Mouse (Mus musculus) heart, embryonic 16.5 days (tissue): ENCODE results near the gene Scarf1. TPM values are rescaled to one million over a fixed set of nuclear protein-coding genes. Genes with fewer than 3 reads are reported as not detected.
A peak's percentile ranks its signal among the peaks of the same experiment; 100 is the strongest.

Experiments used
- ATAC-seq: fragments of 200-750 bp; cut with Nextera tagmentation; replicated peaks from 2 replicates; pipeline ENCODE4 v1.8.0; 2017; ENCODE audit warnings: moderate number of reproducible peaks; ENCODE audit not compliant: insufficient read depth, low FRiP score; ENCODE audit errors: extremely low read depth
- H3K27ac ChIP-seq: fragments of 300-500 bp; sonication (generic); 2 replicates; pipeline ENCODE4 v1.5.1; 2014; ENCODE audit warnings: mild to moderate bottlenecking, low read length, control low read depth, moderate library complexity
- H3K27me3 ChIP-seq: fragments of 300-500 bp; sonication (generic); 2 replicates; pipeline ENCODE4 v1.6.1; 2014; ENCODE audit warnings: low read length, mixed read lengths; ENCODE audit not compliant: control insufficient read depth, insufficient read depth
- H3K36me3 ChIP-seq: fragments of 300-500 bp; sonication (generic); 2 replicates; pipeline ENCODE4 v1.6.1; 2014; ENCODE audit not compliant: control insufficient read depth, insufficient read depth
- H3K4me1 ChIP-seq: fragments of 300-500 bp; sonication (generic); 2 replicates; pipeline ENCODE4 v1.6.1; 2014; ENCODE audit warnings: low read length, mixed read lengths; ENCODE audit not compliant: control insufficient read depth, insufficient read depth
- H3K4me2 ChIP-seq: fragments of 300-500 bp; sonication (generic); 2 replicates; pipeline ENCODE4 v1.6.1; 2014; ENCODE audit warnings: low read depth, mild to moderate bottlenecking, control low read depth, low read length
- H3K4me3 ChIP-seq: fragments of 300-500 bp; sonication (generic); 2 replicates; pipeline ENCODE4 v1.5.1; 2014; ENCODE audit warnings: mild to moderate bottlenecking, control low read depth, low read length
- H3K9ac ChIP-seq: fragments of 300-500 bp; sonication (generic); 2 replicates; pipeline ENCODE4 v1.6.1; 2014; ENCODE audit warnings: low read length, control low read depth
- H3K9me3 ChIP-seq: fragments of 300-500 bp; sonication (generic); replicated peaks from 2 replicates; pipeline ENCODE4 v1.6.1; 2016; ENCODE audit warnings: low read length; ENCODE audit not compliant: control insufficient read depth
- WGBS: fragments of 180-500 bp; shearing (Covaris S2); extraction: QIAGEN DNeasy Blood & Tissue Kit; methylation state at CpG from one replicate; pipeline ENCODE4 v1.1.7; 2014; 5-methylcytosine and 5-hydroxymethylcytosine counted together
- polyA plus RNA-seq: library from polyadenylated mRNA; unstranded; fragments of >200 nt; fragmentation: Nextera tagmentation; extraction: Ambion mirVana; gene quantifications from 2 replicates; pipeline ENCODE4 v1.2.1, GENCODE M21; 2015

Scarf1 gene
- polyA plus RNA-seq, 1 experiment from 2014 or later: 11.0 TPM

- H3K27me3 ChIP-seq: no peaks in the 10 kb centered on the region
- 94% methylated on average over 4 of the region's 4 CpGs for WGBS
- H3K4me3 ChIP-seq: no peak overlapping the region
- H3K9ac ChIP-seq: no peak overlapping the region
- no peak overlapping the region for H3K27ac ChIP-seq
- H3K4me2 ChIP-seq: no peak overlapping the region
- peaks cover 13% of the 10 kb centered on the region for H3K4me1 ChIP-seq
- ATAC-seq: no peak
- H3K36me3 ChIP-seq: peaks cover 49% of the 10 kb centered on the region
- no peaks in the 10 kb centered on the region for H3K9me3 ChIP-seq
These were observed 5.2 kb upstream of the Scarf1 start for GRCm38 (mm10) chr11:75508162-75508561.

DNA sequence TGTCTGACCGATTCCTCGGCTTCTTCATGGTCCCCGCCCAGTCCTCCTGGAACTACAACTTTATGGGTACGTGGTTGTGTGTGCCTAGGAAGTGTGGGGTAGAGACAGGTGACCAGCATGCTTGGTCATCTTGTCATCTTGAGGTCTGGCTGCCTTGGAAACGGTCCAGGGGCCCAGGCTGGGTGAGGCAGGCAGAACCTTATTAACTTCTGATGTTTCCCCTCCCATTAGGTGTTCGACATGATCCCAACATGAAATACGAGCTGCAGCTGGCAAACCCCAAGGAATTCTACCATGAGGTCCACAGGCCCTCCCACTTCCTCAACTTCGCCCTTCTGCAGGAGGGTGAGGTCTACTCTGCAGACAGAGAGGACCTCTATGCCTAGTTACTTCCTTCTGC lies 4.4 kb upstream of the Scarf1 start:
- no peaks in the 10 kb centered on the region for H3K27me3 ChIP-seq
- H3K4me3 ChIP-seq: no peak overlapping the region
- peaks cover 13% of the 10 kb centered on the region for H3K4me1 ChIP-seq
- no peak for ATAC-seq
- H3K36me3 ChIP-seq: peaks cover 43% of the 10 kb centered on the region
- peak overlapping the region; percentile 96 for H3K27ac ChIP-seq
- no peak overlapping the region for H3K4me2 ChIP-seq
- no peaks in the 10 kb centered on the region for H3K9me3 ChIP-seq
- peak overlapping the region; percentile 84; the same call in 1 of the 2 replicates for H3K9ac ChIP-seq
- WGBS: 70% methylated on average over 8 of the region's 8 CpGs

DNA sequence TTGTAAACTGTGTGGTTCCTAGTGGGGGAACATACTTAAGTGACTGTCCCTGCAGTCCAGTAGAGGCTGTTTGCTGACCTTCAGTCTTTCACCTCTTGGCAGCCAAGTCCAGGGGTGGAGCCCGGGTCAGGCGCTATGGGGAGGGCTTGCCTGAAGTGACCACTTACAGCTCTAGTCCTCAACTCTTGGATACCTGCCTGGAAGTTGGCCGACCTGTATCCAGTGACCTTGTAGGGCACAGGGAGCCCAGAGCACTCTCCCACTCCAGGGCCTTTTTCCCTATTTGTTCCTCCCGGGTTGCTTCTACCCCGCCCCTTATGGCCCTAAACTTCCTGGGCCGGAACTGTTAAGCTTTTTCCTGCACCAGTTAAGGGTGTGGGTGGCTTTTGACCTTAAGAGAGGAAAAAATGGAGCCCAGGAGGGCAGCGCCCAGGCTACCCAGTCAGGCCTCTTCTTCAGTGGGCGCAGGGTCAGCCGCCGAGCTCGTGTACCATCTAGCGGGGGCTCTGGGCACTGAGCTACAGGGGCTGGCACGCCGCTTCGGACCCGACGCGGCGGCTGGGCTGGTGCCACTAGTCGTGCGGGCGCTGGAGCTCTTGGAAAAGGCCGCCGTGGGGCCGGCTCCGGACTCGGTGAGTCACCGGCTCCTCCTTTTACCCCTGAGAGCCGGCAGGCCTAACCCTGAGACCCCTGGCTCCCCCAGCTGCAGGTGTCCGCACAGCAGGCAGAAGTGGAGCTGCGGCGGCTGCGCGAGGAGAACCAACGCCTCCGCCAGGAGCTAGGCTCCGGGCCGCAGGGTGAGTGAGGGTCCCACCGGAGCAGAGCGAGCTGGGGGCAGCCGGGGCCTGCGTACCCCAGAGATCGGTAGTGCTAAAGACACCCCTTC lies 3.4 kb upstream of the Scarf1 start, which contains the start of gene Rilp:
Gene Rilp (plus strand): TSS at position 354 of the 886 bp plus-strand sequence.
- Histone ChIP-seq H3K9me3 (no peaks in the 10 kb centered on the region), H3K4me3 (peak within 1 kb of the TSS; percentile 65), H3K27me3 (no peaks in the 10 kb centered on the region), H3K4me2 (peak within 1 kb of the TSS; percentile 89), H3K27ac (peak within 1 kb of the TSS; percentile 96), H3K36me3 (peaks cover 32% of the 10 kb centered on the region), H3K9ac (peak within 1 kb of the TSS; percentile 84), H3K4me1 (peaks cover 13% of the 10 kb centered on the region)
- ATAC-seq: peak; percentile 64
- WGBS: 2% methylated on average over 43 of the region's 43 CpGs

DNA sequence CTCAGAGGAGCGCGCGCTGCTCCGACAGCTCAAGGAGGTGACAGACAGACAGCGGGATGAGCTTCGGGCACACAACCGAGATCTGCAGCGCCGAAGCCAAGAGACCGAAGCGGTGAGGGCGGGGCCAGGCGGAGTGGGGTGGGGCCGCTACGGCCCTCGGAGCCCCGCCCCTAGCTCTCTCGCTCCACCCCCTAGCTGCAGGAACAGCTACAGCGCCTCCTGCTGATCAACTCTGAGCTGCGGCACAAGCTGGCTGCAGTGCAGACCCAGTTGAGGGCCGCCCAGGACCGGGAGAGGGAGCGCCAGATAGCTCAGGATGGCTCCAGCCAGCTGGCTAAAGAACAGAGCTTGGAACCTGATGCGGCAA lies 2.7 kb upstream of the Scarf1 start:
- H3K9ac ChIP-seq: peak overlapping the region; percentile 84
- H3K9me3 ChIP-seq: no peaks in the 10 kb centered on the region
- peak overlapping the region; percentile 65 for H3K4me3 ChIP-seq
- H3K36me3 ChIP-seq: peaks cover 34% of the 10 kb centered on the region
- peak; percentile 85 for ATAC-seq
- no peaks in the 10 kb centered on the region for H3K27me3 ChIP-seq
- peak overlapping the region; percentile 96 for H3K27ac ChIP-seq
- 3% methylated on average over 24 of the region's 24 CpGs for WGBS
- peaks cover 13% of the 10 kb centered on the region for H3K4me1 ChIP-seq
- peak overlapping the region; percentile 89 for H3K4me2 ChIP-seq

- Histone ChIP-seq H3K9ac (no peak overlapping the region), H3K4me3 (no peak overlapping the region), H3K4me2 (peak overlapping the region; percentile 89), H3K9me3 (no peaks in the 10 kb centered on the region), H3K4me1 (peaks cover 13% of the 10 kb centered on the region), H3K27me3 (no peaks in the 10 kb centered on the region), H3K27ac (peak overlapping the region; percentile 8), H3K36me3 (peaks cover 29% of the 10 kb centered on the region)
- WGBS: 76% methylated on average over 6 of the region's 6 CpGs
- no peak for ATAC-seq
These were observed 2.1 kb upstream of the Scarf1 start for GRCm38 (mm10) chr11:75511213-75511612.

GRCm38 (mm10) chr11:75512301-75513018 lies 880 bp upstream of the Scarf1 start:
- Histone ChIP-seq H3K36me3 (peaks cover 26% of the 10 kb centered on the region), H3K27me3 (no peaks in the 10 kb centered on the region), H3K4me3 (no peak overlapping the region), H3K4me2 (no peak overlapping the region), H3K27ac (no peak overlapping the region), H3K9ac (no peak overlapping the region), H3K4me1 (peaks cover 13% of the 10 kb centered on the region), H3K9me3 (no peaks in the 10 kb centered on the region)
- no peak for ATAC-seq
- 79% methylated on average over 9 of the region's 9 CpGs for WGBS

DNA sequence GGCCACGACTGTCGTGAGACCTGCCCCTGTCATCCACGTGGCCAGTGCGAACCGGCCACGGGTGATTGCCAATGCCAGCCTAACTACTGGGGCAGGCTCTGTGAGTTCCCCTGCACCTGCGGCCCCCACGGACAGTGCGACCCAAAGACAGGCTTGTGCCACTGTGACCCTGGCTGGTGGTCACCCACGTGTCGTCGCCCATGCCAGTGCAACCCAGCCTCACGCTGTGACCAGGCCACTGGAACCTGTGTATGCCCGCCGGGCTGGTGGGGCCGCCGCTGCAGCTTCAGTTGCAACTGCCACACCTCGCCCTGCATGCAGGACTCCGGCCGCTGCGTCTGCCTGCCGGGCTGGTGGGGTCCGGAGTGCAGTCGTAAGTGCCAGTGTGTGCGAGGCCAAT lies 1.8 kb downstream of the Scarf1 start:
- ATAC-seq: no peak
- H3K36me3 ChIP-seq: peaks cover 7% of the 10 kb centered on the region
- H3K9ac ChIP-seq: no peak overlapping the region
- no peak overlapping the region for H3K4me3 ChIP-seq
- H3K4me2 ChIP-seq: no peak overlapping the region
- 88% methylated on average over 25 of the region's 25 CpGs for WGBS
- H3K4me1 ChIP-seq: no peaks in the 10 kb centered on the region
- no peaks in the 10 kb centered on the region for H3K27me3 ChIP-seq
- no peak overlapping the region for H3K27ac ChIP-seq
- no peaks in the 10 kb centered on the region for H3K9me3 ChIP-seq

DNA sequence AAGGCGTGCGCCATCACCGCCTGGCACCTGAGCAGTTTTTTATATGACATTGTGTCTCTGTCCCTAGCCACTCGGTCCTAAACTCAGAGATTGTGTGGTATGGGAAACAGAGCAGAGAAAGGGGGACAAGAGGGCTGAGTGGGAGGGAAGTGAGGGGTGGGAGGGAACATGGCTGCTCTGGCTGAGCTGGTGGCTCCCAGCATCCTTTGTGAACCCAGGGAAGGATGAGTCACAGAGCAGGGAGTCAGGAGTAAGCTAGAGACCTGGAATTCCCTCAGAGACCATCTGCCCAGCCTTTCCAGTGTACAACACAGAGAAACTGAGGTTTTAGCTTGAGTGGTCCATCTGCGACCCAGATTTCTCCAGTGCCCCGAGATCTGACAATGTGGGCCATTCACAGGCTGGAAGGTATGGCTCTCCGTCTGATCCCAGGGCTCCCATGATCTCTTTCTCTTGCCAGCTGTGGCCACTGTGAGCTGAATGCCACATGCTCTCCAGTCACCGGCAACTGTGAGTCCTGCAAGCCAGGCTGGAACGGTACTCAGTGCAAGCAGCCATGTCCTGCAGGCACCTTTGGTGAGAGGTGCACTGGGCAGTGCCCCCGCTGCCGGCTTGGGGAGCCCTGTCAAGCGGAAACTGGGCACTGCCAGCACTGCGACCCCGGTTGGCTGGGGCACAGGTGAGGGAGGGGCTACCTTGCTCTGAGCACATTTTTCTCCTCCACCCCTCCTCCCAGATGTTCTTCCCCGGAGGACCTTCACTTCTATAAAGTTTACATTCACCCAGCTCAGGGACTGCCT lies 6.7 kb downstream of the Scarf1 start:
- Histone ChIP-seq H3K4me3 (no peak overlapping the region), H3K4me2 (no peak overlapping the region), H3K27ac (no peak overlapping the region), H3K9ac (no peak overlapping the region), H3K9me3 (no peaks in the 10 kb centered on the region), H3K27me3 (no peaks in the 10 kb centered on the region), H3K36me3 (peaks cover 7% of the 10 kb centered on the region), H3K4me1 (no peaks in the 10 kb centered on the region)
- no peak for ATAC-seq
- 73% methylated on average over 15 of the region's 15 CpGs for WGBS
